Mouse (Mus musculus) CH12.LX (cell line): ENCODE measurements around the gene Neu2. TPM values are rescaled to one million over a fixed set of nuclear protein-coding genes. Genes with fewer than 3 reads are reported as not detected.

Source experiments
- DNase-seq: peaks from one replicate; pipeline ENCODE4 v3.0.0-alpha.2; 2013; ENCODE audit errors: extremely low read depth
- H3K27ac ChIP-seq: 2 replicates; pipeline ENCODE4 v1.5.1; 2012; ENCODE audit warnings: low read depth, mild to moderate bottlenecking, control low read depth, moderate library complexity; ENCODE audit not compliant: insufficient read depth
- H3K27me3 ChIP-seq: replicated peaks from 2 replicates; pipeline ENCODE3; 2012; ENCODE audit warnings: inconsistent platforms
- H3K36me3 ChIP-seq, 2 experiments: replicated peaks in 1 of 2; 2 replicates each; pipeline versions ENCODE3 to v1.6.1; 2012; ENCODE audit warnings: inconsistent platforms in 1 of 2, low read length in 1 of 2, mild to moderate bottlenecking in 1 of 2, mixed read lengths in 1 of 2, moderate library complexity in 1 of 2; ENCODE audit not compliant: control insufficient read depth in 1 of 2, insufficient read depth in 1 of 2
- H3K4me1 ChIP-seq, 2 experiments: 2 replicates each; pipeline ENCODE4 v1.6.1; 2012; ENCODE audit warnings: inconsistent platforms in 1 of 2, moderate library complexity in 1 of 2; ENCODE audit not compliant: insufficient read depth in 2 of 2, control insufficient read depth in 1 of 2
- H3K4me2 ChIP-seq: 2 replicates; pipeline ENCODE4 v1.6.1; 2012; ENCODE audit warnings: low read depth, mild to moderate bottlenecking, control low read depth; ENCODE audit not compliant: poor library complexity, insufficient read depth, severe bottlenecking
- H3K4me3 ChIP-seq, 3 experiments: fragments of 150-350 bp in 1 of 3; sonication (generic) in 1 of 3; replicated peaks in 1 of 3; 2 replicates each; pipeline versions ENCODE3 to v1.5.1; 2011 to 2012; ENCODE audit warnings: low read depth in 2 of 3, low read length in 2 of 3, mild to moderate bottlenecking in 2 of 3, moderate library complexity in 2 of 3, control low read depth in 1 of 3, improper control_type of control experiment in 1 of 3, inconsistent platforms in 1 of 3, mixed read lengths in 1 of 3; ENCODE audit not compliant: poor library complexity in 1 of 3
- H3K79me2 ChIP-seq: replicated peaks from 2 replicates; pipeline ENCODE4 v1.6.1; 2012; ENCODE audit warnings: mild to moderate bottlenecking, moderate library complexity; ENCODE audit not compliant: control insufficient read depth, poor library complexity, insufficient read depth, severe bottlenecking; ENCODE audit errors: extremely low read depth
- H3K9ac ChIP-seq: 2 replicates; pipeline ENCODE4 v1.6.1; 2012; ENCODE audit warnings: low read depth, mild to moderate bottlenecking, control low read depth, moderate library complexity; ENCODE audit not compliant: insufficient read depth
- H3K9me3 ChIP-seq: replicated peaks from 2 replicates; pipeline ENCODE3; 2012; ENCODE audit warnings: low read length, inconsistent platforms, mixed read lengths
- BHLHE40 ChIP-seq: IDR thresholded peaks from 2 replicates; pipeline ENCODE4 v1.6.1; 2011; ENCODE audit warnings: mild to moderate bottlenecking, low read depth, low read length, improper control_type of control experiment
- CTCF ChIP-seq, 2 experiments: IDR thresholded peaks in 1 of 2; conservative IDR thresholded peaks in 1 of 2; 2 replicates each; pipeline ENCODE4 v1.5.1; 2011 to 2012; ENCODE audit warnings: low read depth in 2 of 2, low read length in 2 of 2, improper control_type of control experiment in 1 of 2, inconsistent platforms in 1 of 2, mild to moderate bottlenecking in 1 of 2, moderate library complexity in 1 of 2
- ETS1 ChIP-seq: conservative IDR thresholded peaks from 2 replicates; pipeline ENCODE4 v1.6.1; 2012; ENCODE audit warnings: low read depth, mild to moderate bottlenecking, inconsistent platforms, low read length, improper control_type of control experiment, moderate library complexity
- MAX ChIP-seq: IDR thresholded peaks from 2 replicates; pipeline ENCODE4 v1.6.1; 2011; ENCODE audit warnings: low read length, improper control_type of control experiment
- MEF2A ChIP-seq: IDR thresholded peaks from 2 replicates; pipeline ENCODE4 v1.6.1; 2014; ENCODE audit warnings: low read depth, mild to moderate bottlenecking, inconsistent platforms, low read length, improper control_type of control experiment, borderline replicate concordance
- MXI1 ChIP-seq: IDR thresholded peaks from 2 replicates; pipeline ENCODE4 v1.6.1; 2011; ENCODE audit warnings: mild to moderate bottlenecking, low read depth, low read length, improper control_type of control experiment
- MYC ChIP-seq: IDR thresholded peaks from 2 replicates; pipeline ENCODE4 v1.6.1; 2011; ENCODE audit warnings: low read depth, mild to moderate bottlenecking, improper control_type of control experiment, low read length
- NELFE ChIP-seq: IDR thresholded peaks from 2 replicates; pipeline ENCODE4 v1.6.1; 2011; ENCODE audit warnings: low read depth, low read length, improper control_type of control experiment
- POLR2AphosphoS2 ChIP-seq: IDR thresholded peaks from 2 replicates; pipeline ENCODE4 v1.6.1; 2011; ENCODE audit warnings: low read depth, low read length, improper control_type of control experiment
- RAD21 ChIP-seq: IDR thresholded peaks from 2 replicates; pipeline ENCODE4 v1.6.1; 2011; ENCODE audit warnings: low read depth, mild to moderate bottlenecking, low read length, improper control_type of control experiment, moderate library complexity
- TCF12 ChIP-seq: IDR thresholded peaks from 2 replicates; pipeline ENCODE4 v1.6.1; 2014; ENCODE audit warnings: low read depth, mild to moderate bottlenecking, inconsistent platforms, low read length, improper control_type of control experiment
- UBTF ChIP-seq: IDR thresholded peaks from 2 replicates; pipeline ENCODE4 v1.6.1; 2012; ENCODE audit warnings: low read depth, mild to moderate bottlenecking, inconsistent platforms, low read length, improper control_type of control experiment, moderate library complexity
- USF1 ChIP-seq: IDR thresholded peaks from 2 replicates; pipeline ENCODE4 v1.6.1; 2014; ENCODE audit warnings: low read depth, mild to moderate bottlenecking, inconsistent platforms, low read length, improper control_type of control experiment
- ZC3H11A ChIP-seq: IDR thresholded peaks from 2 replicates; pipeline ENCODE4 v1.6.1; 2012; ENCODE audit warnings: low read depth, mild to moderate bottlenecking, inconsistent platforms, low read length, improper control_type of control experiment
- dilution Hi-C: fragments of 300-500 bp; cut with MboI; formaldehyde crosslinking; loops from 2 replicates; pipeline ENCODE4 v1.14.3; 2020; ENCODE audit warnings: low sequenced_read_pairs; ENCODE audit not compliant: extremely low pct_unique_long_range_greater_than_20kb, extremely low pct_ligation_motif_present
- in situ Hi-C: fragments of 300-500 bp; cut with MboI; formaldehyde crosslinking; loops from 3 replicates; pipeline ENCODE4 v1.14.3; 2019; ENCODE audit warnings: low sequenced_read_pairs, low pct_ligation_motif_present, low pct_unique_long_range_greater_than_20kb, mixed read lengths
- polyA plus RNA-seq: library from polyadenylated mRNA; unstranded; fragments of >175 nt; gene quantifications from 2 replicates; pipeline ENCODE4 v1.2.1, GENCODE M21; 2012; ENCODE audit warnings: low read depth; ENCODE audit not compliant: insufficient read length
- total RNA-seq, 2 experiments: library from RNA; depleted of rRNA; stranded (reverse); fragments of 300-350 nt in 1 of 2; fragments of >200 nt in 1 of 2; gene quantifications; 2 replicates each; pipeline ENCODE4 v1.2.3; 2012 to 2014

Neu2 gene
- total and polyA plus RNA-seq, 3 experiments: not detected

DNA sequence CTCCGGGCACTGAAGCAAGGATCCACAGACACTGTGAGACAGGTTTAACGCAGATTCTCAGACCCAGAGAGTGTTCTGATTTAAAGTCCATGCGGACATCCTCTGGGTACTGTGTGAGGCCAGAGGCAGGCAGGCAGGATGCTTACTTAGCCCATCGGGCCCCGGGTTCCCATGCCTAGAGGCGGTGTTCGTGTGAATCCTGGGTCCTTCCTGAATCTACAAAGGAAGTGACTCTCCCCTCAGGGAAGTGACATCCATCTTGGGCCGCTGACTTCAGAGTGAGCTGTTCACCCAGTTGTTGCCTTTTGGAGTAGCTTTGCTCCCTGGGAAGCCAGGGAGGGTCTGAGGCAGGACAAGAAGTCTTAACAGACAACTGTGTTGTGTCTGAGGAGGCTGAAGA lies 130.0 kb downstream of the Neu2 start:
- H3K9me3 ChIP-seq: no peaks in the 10 kb centered on the region
- peak overlapping the region; percentile 31; the same call in 1 of the 2 replicates for H3K4me2 ChIP-seq
- H3K4me3 ChIP-seq: peak overlapping the region in 1 of 3 experiments; percentile 17
- dilution Hi-C loops: no loop called here
- TF ChIP-seq CTCF (conservative IDR thresholded peaks at IDR 0.05 in 1 of 2, IDR thresholded peaks at IDR 0.05 in 1 of 2; ENCODE audit: low read depth in 2 of 2, low read length in 2 of 2) (no peak), ETS1 (no peak), ZC3H11A (no peak), USF1 (no peak), BHLHE40 (no peak), UBTF (no peak), NELFE (no peak), POLR2AphosphoS2 (no peak)
- TF ChIP-seq, all 38 proteins: peak for 0
- no peaks in the 10 kb centered on the region for H3K27me3 ChIP-seq
- peaks cover 38 to 88% of the 10 kb centered on the region in 2 experiments for H3K4me1 ChIP-seq
- peak overlapping the region; percentile 54; the same call in 1 of the 2 replicates for H3K9ac ChIP-seq
- DNase-seq: no peak
- H3K36me3 ChIP-seq: peaks cover 59 to 83% of the 10 kb centered on the region in 2 experiments
- H3K27ac ChIP-seq: peak overlapping the region; percentile 72
- in situ Hi-C loops: no loop called here
- peaks cover 36% of the 10 kb centered on the region for H3K79me2 ChIP-seq

DNA sequence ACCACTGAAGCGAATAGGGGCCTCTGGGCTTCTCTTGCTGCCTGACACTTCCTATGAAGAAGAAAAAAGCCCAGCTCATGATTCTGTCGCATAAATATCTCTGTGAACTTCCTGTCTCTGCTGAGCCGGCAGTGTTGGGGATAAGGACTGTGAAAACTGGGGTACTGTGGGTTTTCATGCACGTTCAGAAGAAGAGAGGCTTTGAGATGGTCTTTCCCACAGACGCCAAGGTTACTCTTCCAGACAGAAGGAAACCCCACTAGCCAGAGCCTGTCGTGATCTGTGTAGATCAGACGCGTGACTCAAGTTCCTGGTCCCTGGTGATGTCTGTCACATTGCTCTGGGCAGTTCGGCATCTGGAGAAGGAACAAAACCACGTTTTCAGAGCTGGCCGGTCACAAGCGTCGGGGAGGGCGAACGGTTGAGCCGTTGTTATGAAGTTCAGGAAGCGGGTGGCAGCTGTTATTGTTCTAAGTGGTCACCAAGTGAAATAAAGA lies 130.5 kb downstream of the Neu2 start:
- H3K27me3 ChIP-seq: no peaks in the 10 kb centered on the region
- H3K4me2 ChIP-seq: peak overlapping the region; percentile 31
- peak overlapping the region; percentile 54 for H3K9ac ChIP-seq
- peaks cover 35 to 88% of the 10 kb centered on the region in 2 experiments for H3K4me1 ChIP-seq
- peaks cover 35% of the 10 kb centered on the region for H3K79me2 ChIP-seq
- H3K9me3 ChIP-seq: no peaks in the 10 kb centered on the region
- peak overlapping the region; percentile 72 for H3K27ac ChIP-seq
- in situ Hi-C loops: no loop called here
- dilution Hi-C loops: no loop called here
- H3K4me3 ChIP-seq: no peak overlapping the region
- TF ChIP-seq MEF2A (0 out of 2 replicates have a peak, but pooled peaks have one; percentile 12), MXI1 (peak; percentile 61), ZC3H11A (no peak), MYC (no peak), BHLHE40 (peak; percentile 74), RAD21 (no peak), MAX (peak; percentile 19; the same call in 1 of the 2 replicates), TCF12 (no peak)
- no peak for DNase-seq
- peaks cover 54 to 82% of the 10 kb centered on the region in 2 experiments for H3K36me3 ChIP-seq
